ENCODE assay signal across 9 mouse cellular contexts in genomic region chr15:79431925-79432324, GRCm38 (mm10). TPM values are rescaled to one million over a fixed set of nuclear protein-coding genes. Genes with fewer than 3 reads are reported as not detected.
DNase-seq lines count a peak whose midpoint lies in the region; ATAC-seq and TF ChIP-seq lines count a peak whose summit lies in the region.
"Had no signal": no experiment of that assay in that cellular context is flagged by ENCODE, and none has a peak within 500 bp of the region (broad histone marks: within the 10 kb centered on the region; RNA-seq: fewer than 3 reads in every experiment).

No protein-coding gene starts in this region.

- no peak overlapping the region for H3K4me2 ChIP-seq in kidney, postnatal 0 days (ENCODE audit: low read length)
- H3K4me2 ChIP-seq in embryonic facial prominence, embryonic 12.5 days (replicated peaks) = no peak overlapping the region
- no peak overlapping the region for H3K4me2 ChIP-seq in intestine, postnatal 0 days (replicated peaks; ENCODE audit: low read depth)

- H3K4me3 ChIP-seq in kidney, postnatal 0 days (replicated peaks; ENCODE audit: low read depth, low read length) = no peak overlapping the region
- no peak overlapping the region for H3K4me3 ChIP-seq in bone marrow, adult 2 months (replicated peaks; ENCODE audit: control insufficient read depth, low read depth, low read length)
- H3K4me3 ChIP-seq in embryonic facial prominence, embryonic 12.5 days = no peak overlapping the region
- H3K4me3 ChIP-seq in intestine, postnatal 0 days (ENCODE audit: low read depth, low read length) = no peak overlapping the region

- H3K27ac ChIP-seq in kidney, postnatal 0 days = peak overlapping the region; percentile 58; the same call in 1 of the 2 replicates
- peak overlapping the region; percentile 29; the same call in 1 of the 2 replicates for H3K27ac ChIP-seq in bone marrow, adult 2 months (ENCODE audit: control insufficient read depth, insufficient read depth, low read depth, low read length, poor library complexity)
- peak overlapping the region; percentile 52; the same call in 1 of the 2 replicates for H3K27ac ChIP-seq in embryonic facial prominence, embryonic 12.5 days
- peak overlapping the region; percentile 61; the same call in 1 of the 2 replicates for H3K27ac ChIP-seq in intestine, postnatal 0 days (ENCODE audit: low read depth, low read length)

- H3K9ac ChIP-seq in kidney, postnatal 0 days (ENCODE audit: low read depth, low read length) = 0 out of 2 replicates have a peak overlapping the region, but pooled peaks have one; percentile 1
- no peak overlapping the region for H3K9ac ChIP-seq in embryonic facial prominence, embryonic 12.5 days
- H3K9ac ChIP-seq in intestine, postnatal 0 days (ENCODE audit: low read depth, low read length) = no peak overlapping the region

- no peaks in the 10 kb centered on the region for H3K9me3 ChIP-seq in kidney, postnatal 0 days (replicated peaks; ENCODE audit: low read length)
- H3K9me3 ChIP-seq in embryonic facial prominence, embryonic 12.5 days = no peaks in the 10 kb centered on the region
- no peaks in the 10 kb centered on the region for H3K9me3 ChIP-seq in intestine, postnatal 0 days (ENCODE audit: control insufficient read depth)

- DNase-seq in kidney, postnatal 0 days (ENCODE audit: low spot score) = peak; percentile 59
- no peak for DNase-seq in kidney, adult 9 months
- DNase-seq in cerebellum, postnatal 10 days = no peak
- no peak for DNase-seq in testis, postnatal 14 days (ENCODE audit: low spot score)
- DNase-seq: gastrocnemius, postnatal 14 days; thymus, postnatal 14 days had no signal

- no peak for TF ChIP-seq CTCF in kidney, postnatal 0 days (IDR thresholded peaks at IDR 0.05; ENCODE audit: low read depth)
- no peak for TF ChIP-seq CTCF in bone marrow, adult 2 months (IDR thresholded peaks at IDR 0.05; ENCODE audit: control insufficient read depth, insufficient read depth, low read length)
- TF ChIP-seq CTCF in intestine, postnatal 0 days (IDR thresholded peaks at IDR 0.05; ENCODE audit: low read depth) = no peak

- TF ChIP-seq POLR2A in bone marrow, adult 2 months (IDR thresholded peaks at IDR 0.05; ENCODE audit: borderline replicate concordance, control insufficient read depth, low read depth, low read length) = no peak

- no peak for ATAC-seq in kidney, postnatal 0 days (replicated peaks; ENCODE audit: low FRiP score, low read depth)
- no peak for ATAC-seq in embryonic facial prominence, embryonic 12.5 days (ENCODE audit: insufficient number of reproducible peaks, insufficient read depth, low FRiP score, low TSS enrichment)
- no peak for ATAC-seq in intestine, postnatal 0 days

- H3K4me1 ChIP-seq in kidney, postnatal 0 days (replicated peaks; ENCODE audit: insufficient read depth, low read length) = peaks cover 24% of the 10 kb centered on the region
- peaks cover 7% of the 10 kb centered on the region for H3K4me1 ChIP-seq in bone marrow, adult 2 months (ENCODE audit: control insufficient read depth, insufficient read depth, low read length)
- peaks cover 3% of the 10 kb centered on the region; the same call in 1 of the 2 replicates for H3K4me1 ChIP-seq in embryonic facial prominence, embryonic 12.5 days
- H3K4me1 ChIP-seq in intestine, postnatal 0 days (replicated peaks; ENCODE audit: control insufficient read depth, insufficient read depth, low read length) = 0 out of 2 replicates have a peak, but pooled peaks cover 6% of the 10 kb centered on the region

- no peaks in the 10 kb centered on the region for H3K27me3 ChIP-seq in kidney, postnatal 0 days (ENCODE audit: insufficient read depth, low read length)
- no peaks in the 10 kb centered on the region for H3K27me3 ChIP-seq in embryonic facial prominence, embryonic 12.5 days
- H3K27me3 ChIP-seq in intestine, postnatal 0 days (replicated peaks; ENCODE audit: control insufficient read depth, insufficient read depth, low read length) = no peaks in the 10 kb centered on the region

- 47% methylated on average over 7 of the region's 7 CpGs for WGBS in kidney, postnatal 0 days
- 31% methylated on average over 7 of the region's 7 CpGs for WGBS in bone marrow, adult 2 months
- 65% methylated on average over 7 of the region's 7 CpGs for WGBS in embryonic facial prominence, embryonic 12.5 days
- WGBS in intestine, postnatal 0 days = 61% methylated on average over 7 of the region's 7 CpGs

- H3K36me3 ChIP-seq in kidney, postnatal 0 days (ENCODE audit: insufficient read depth, low read length) = peaks cover 30% of the 10 kb centered on the region
- H3K36me3 ChIP-seq in embryonic facial prominence, embryonic 12.5 days = peaks cover 98% of the 10 kb centered on the region
- peaks cover 14% of the 10 kb centered on the region for H3K36me3 ChIP-seq in intestine, postnatal 0 days (ENCODE audit: control insufficient read depth, insufficient read depth)

RNA-seq across cellular contexts. Expression of gene Csnk1e, which starts 23.4 kb away (rescaled TPM):
- polyA plus RNA-seq in kidney, postnatal 0 days (2015; fragmentation: Nextera tagmentation; extraction: Ambion mirVana) = 50.9 and 53.9 TPM in 2 replicates
- polyA plus RNA-seq in bone marrow, adult 2 months (2011; ENCODE audit: insufficient read depth, insufficient read length, low replicate concordance, missing spikeins) = 12.3 and 34.2 TPM in 2 replicates
- polyA plus RNA-seq in embryonic facial prominence, embryonic 12.5 days (2016; fragmentation: Nextera tagmentation; extraction: Ambion mirVana) = 148 and 160 TPM in 2 replicates
- 18.2 and 25.7 TPM in 2 replicates for polyA plus RNA-seq in intestine, postnatal 0 days (2015; fragmentation: Nextera tagmentation; extraction: Ambion mirVana)

RNA-seq across cellular contexts. Expression of gene Tmem184b, which starts 28.6 kb away (rescaled TPM):
- polyA plus RNA-seq in kidney, postnatal 0 days (2015; fragmentation: Nextera tagmentation; extraction: Ambion mirVana) = 44.4 and 47.5 TPM in 2 replicates
- 4.9 and 19.1 TPM in 2 replicates for polyA plus RNA-seq in bone marrow, adult 2 months (2011; ENCODE audit: insufficient read depth, insufficient read length, low replicate concordance, missing spikeins)
- polyA plus RNA-seq in embryonic facial prominence, embryonic 12.5 days (2016; fragmentation: Nextera tagmentation; extraction: Ambion mirVana) = 61.7 and 63.1 TPM in 2 replicates
- polyA plus RNA-seq in intestine, postnatal 0 days (2015; fragmentation: Nextera tagmentation; extraction: Ambion mirVana) = 32.7 and 34.1 TPM in 2 replicates
